Mouse (Mus musculus) T-cell, adult 2 months (primary cell): ENCODE results near the gene Dars.

Experiments
- DNase-seq: peaks from one replicate; pipeline ENCODE4 v3.0.0; 2022; ENCODE audit warnings: low spot score

Dars gene

DNA sequence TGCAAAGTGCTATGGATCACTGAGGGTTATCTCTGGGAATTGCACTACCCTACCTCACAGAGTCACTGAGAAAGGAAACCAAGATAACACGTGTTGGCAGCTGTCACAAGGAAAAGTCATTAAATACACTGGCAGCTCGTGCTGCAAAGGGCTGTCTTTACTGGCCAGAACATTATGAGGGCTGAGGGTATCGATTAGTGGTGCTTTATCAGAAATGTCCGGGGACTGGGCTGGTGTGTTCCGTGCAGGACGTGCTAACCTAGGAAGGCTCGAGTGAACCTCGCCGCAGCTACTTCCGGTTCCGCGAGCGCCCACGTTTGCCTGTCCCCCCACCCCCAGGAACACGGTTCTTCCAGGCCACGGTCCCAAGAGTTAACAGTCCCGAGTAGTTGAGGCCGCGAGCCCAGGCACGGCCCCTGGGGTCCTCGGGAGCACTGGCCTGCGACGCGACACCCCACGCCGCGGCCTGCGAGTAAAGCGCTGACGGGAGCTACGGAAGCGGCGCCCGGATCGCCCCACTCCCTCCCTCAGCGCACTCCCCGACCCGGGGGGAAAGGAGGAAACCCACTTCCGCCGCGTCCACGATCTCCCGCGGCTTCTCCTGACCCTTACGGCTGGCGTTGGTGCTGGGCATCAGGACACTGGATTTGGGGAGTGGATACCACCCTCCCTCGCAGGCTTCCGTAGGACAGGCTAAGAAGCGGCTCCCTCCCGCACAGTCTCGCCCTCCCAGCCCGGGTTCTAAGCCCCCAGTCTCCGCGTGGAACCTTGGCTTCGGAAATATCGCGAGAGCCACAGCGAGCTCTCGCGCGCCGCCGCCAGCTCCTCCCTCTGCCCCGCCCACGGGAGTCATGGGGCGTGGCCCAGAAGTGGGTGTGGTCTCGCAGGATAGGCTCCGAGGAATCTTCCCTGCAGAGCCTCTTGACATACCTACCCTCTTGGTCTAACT, at the start of gene Dars:
Gene Dars (minus strand): TSS at position 785 of the 949 bp plus-strand sequence.
- peak; percentile 93 for DNase-seq

GRCm38 (mm10) chr1:128466828-128467227, 49.7 kb upstream of the Dars start:
- DNase-seq, result no peak

GRCm38 (mm10) chr1:128463478-128463877, 46.3 kb upstream of the Dars start:
- no peak for DNase-seq

DNA sequence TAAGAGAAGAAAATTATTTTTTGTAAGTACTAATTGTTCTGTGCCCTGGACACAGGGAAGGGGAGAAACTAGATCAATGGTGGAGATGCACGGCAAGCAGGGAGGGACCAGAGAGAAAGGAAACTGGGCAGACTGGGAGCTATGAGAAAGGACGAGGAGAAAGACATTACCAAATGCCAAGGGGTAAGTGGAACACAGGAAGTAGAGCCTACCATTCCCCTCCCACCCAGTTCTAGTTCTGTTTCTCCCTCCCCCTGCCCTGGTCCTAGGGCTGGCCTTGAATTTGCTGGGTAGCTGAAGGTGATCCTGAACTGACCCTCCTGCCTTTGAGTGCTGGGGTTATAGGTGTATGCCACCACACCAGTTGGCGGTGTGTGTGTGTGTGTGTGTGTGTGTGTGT, 45.2 kb upstream of the Dars start:
- DNase-seq, result no peak

DNA sequence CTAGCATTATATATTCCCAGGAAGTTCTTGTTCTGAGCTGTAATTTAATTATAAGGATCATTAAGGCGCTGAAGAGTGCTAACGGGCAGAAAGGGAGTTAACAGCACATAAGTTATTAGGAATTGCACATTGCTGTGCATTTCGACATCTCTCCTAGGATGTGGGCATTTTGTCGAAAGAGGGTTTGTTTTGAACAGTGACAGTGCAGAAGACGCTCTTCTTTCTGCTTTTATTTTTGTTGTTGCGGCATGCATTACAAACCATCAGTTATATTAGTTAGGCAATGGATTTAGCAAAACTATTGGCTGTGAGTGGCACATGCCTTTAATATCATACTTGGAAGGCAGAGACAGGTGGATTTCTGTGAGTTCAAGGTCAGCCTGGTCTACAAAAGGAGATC, 43.6 kb upstream of the Dars start:
- DNase-seq, result no peak

DNA sequence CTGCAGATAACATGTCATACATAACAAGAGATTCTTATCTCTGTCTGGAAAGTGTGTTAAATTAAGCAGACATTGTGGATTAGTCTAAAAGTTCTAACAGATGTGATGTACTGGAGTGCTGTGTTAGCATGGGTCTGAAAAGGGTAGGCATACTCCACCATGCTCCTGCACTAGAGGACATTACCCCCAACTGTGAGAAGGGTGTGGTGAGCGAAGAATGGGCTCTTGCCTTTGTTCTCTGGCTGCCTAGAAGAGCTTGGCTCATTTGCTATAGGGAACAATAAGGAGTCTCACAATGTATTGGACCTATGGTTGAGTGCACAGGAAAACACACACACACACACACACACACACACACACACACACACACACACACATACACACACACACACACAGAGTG, 42.3 kb upstream of the Dars start:
- DNase-seq, result no peak

DNA sequence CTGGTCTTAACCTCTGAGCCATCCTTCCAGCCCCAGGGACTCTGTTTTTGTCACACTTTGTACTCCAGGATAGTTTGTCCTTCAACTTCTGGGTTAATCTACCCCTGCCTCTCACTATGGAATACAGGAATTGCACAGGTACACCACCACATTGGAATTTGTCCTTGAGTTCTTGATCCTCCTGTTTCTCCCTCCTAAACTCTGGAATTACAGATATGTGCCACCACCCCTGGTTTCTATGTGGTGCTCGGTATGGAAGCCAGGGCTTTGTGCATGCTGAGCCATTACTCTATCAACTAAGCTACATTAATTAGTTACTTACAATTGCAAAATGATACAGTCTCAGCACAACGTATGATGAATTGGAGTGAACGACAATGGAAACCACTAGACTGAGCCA, 41.8 kb upstream of the Dars start:
- DNase-seq, result no peak

GRCm38 (mm10) chr1:128456844-128457445, 39.8 kb upstream of the Dars start:
- no peak for DNase-seq

DNA sequence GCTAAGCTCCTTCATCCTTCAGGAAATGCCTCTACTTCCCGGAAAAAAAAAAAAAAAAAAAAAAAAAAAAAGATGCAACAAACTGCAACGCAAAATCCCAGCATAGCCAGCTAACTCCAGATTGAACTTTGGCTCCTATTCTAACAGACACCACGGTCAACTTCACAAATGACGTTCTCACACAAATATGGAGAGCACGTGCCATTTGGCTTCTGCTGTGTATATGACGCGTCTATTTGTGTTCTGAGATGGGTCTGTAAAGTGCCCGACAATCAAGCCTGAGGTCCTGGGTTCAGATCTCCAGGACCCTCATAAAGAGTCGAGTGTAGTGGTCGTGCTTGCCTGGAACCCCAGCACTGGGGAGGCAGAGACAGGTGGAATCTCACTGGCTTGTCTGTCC, 39.1 kb upstream of the Dars start:
- no peak for DNase-seq

DNA sequence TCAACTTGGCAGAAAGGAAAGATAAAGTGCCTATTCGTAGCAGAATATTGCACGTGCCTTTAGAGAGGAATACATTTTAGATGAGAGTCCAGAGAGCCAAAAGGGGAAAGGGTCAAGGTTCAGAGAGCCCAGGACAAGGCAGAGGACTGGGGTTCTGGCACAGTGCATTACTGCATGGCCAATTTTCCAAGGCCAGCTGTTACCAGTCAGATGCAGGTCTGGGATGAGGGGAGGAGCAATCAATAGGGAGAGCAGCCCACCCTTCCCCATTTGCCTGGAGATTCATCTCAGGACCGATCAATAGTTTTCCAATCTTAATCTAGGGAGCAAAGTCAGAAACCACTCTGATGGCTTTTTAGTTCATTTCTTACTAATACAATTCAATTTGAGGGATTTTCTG, 35.0 kb upstream of the Dars start:
- no peak for DNase-seq

DNA sequence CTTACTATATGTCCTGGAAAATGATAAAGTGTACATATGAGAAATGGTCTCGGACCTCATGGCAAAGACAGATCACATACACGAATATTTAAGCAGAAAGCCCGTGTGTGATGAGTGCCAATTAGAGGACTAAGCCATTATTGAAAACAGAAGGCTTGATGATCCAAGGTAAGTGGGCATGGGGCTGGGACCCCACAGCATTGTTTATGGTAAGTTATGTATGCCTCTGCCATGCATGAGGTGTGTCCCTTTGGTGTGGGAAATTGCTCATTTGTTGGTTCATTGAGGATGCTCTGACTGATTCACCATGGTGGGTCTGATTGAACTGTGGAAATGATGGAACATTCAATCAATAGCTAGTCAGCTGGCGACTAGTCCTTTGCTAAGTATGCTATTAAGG, 34.0 kb upstream of the Dars start:
- DNase-seq, result no peak

DNA sequence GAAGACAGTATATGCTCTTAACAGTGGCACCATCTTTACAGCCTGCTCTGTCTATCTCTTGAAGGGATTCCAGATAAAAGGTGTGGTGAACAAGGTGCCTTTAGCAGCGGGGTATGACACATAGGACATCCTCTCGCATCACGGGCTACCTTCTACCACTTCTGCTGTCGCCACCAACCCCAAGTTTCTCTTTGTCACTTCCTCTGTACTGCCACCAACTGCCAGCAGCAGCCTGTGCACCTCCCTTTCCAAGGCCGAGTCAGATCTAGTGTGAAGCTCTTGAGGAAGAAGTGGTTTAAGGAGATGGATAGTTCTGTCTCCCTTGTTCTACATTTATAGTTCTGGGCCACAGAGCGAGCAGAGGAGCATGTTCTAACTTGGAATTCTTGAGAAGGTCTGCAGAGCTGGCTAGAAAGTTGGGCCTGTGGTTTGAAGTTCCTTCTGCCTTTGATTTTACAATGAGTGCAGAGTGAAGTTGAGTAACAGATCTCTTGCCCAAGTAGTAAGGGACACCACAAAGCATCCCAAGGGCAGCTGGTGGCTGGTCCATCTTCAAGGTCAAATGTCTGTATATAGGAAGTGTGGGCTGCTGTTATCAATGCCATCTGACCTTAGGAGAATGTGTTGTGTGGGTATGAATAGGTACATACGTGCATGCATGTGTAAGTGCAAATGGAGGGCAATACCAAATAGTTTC, 30.2 kb upstream of the Dars start:
- DNase-seq, result peak; percentile 78

- DNase-seq, result no peak
Measured at GRCm38 (mm10) chr1:128443890-128444839, 27.0 kb upstream of the Dars start.

DNA sequence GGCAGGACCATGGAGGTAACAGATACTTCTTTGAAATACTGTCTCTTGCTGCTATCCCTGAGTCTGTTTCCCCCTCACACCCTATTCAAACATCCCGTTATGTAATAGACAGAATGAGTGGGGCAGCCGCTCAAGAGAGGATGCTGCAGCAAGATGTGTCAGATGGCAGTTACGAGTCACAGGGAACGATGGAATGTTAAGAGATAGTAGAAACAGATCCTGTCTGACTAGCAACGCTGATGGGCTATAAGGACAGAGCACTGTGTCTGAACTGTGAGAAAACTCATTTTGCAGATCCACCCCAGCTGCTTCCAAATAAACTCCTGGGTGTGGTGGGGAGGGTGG, 23.9 kb upstream of the Dars start:
- no peak for DNase-seq

DNA sequence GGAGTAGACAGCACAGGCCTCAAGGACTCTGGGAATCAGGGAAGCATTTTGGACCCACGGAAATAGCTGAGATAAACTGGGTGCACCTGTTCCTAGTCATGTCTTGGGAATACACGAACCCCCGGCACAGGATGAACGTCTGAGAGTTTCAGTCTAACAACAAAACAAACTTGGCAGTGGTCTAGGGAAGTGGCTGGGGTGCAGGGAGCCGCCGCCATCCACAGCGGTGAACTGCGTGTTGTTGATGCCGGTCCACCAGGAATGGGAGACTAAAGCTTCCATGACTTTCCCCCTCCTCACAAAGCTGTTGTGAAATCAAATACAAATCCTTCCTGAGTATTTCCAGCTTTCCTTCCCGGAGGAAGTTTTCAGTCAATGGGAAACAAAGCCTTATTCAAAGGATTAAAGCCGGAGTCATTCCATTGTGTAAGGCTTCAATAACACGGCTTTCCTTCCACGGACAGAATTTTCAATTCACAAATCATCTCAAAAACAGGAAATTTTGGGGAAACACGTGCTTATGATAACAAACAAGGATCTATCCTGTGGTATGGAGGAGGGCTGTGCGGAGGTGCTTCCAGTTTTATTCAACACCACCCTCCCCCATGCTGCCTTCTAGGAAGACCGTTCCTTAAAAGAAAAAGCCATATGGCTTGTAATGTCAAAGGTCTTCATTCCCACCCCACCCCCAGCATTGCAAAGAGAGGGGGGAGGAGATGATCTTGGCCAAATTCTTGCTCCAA, 23.4 kb upstream of the Dars start:
- DNase-seq, result no peak

- DNase-seq, result no peak
Measured at GRCm38 (mm10) chr1:128439618-128440017, 22.4 kb upstream of the Dars start.

- DNase-seq, result no peak
Measured at GRCm38 (mm10) chr1:128438526-128438925, 21.4 kb upstream of the Dars start.

DNA sequence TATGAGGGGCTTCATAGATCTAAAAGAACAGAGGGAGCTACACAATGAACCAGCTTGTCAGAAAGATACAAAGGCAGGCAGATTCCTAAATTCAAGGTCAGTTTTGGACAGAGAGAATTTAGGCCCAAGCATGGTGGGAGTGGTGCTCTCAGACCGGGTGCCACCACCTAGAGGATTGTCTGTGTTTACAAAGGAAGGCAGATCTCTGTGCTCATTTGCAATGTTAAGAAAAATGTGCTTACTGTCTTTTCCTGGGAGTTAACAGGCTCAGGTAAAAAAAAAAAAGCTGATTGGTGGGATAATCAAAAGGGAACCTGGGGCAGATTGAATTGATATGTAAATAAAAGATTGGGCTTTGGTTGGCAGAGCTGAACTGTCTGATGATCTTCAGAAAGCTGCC, 20.1 kb upstream of the Dars start:
- DNase-seq, result no peak

- DNase-seq, result peak; percentile 20
Measured at GRCm38 (mm10) chr1:128436015-128436414, 18.8 kb upstream of the Dars start.

- no peak for DNase-seq
Measured at GRCm38 (mm10) chr1:128435551-128435950, 18.4 kb upstream of the Dars start.

DNA sequence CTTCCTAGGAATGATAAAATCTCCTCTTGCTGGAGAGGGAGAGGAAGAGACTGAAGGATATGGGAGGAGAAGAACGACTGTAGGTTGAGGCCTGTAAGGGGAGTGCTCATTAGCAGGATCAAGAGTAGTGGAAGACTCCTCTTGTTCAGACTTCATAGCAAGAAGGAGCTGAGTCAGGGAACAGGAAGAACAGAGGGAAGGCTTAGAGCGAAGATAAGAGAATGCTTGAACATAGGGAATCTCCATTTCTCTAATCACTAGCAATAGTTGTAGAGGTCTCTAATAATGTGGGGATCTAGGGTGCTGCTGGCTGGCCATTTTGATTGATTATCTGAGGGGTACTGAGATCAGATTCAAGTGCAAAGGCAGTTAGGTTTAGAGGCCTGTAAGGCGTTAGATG, 7.8 kb upstream of the Dars start:
- DNase-seq, result no peak
